Mouse (Mus musculus): ENCODE results near the gene Wfikkn1. TPM values are rescaled to one million over a fixed set of nuclear protein-coding genes. Genes with fewer than 3 reads are reported as not detected.

Wfikkn1 gene
- polyA plus RNA-seq, 1 experiment from 2014 or later: 0.60 TPM

DNA sequence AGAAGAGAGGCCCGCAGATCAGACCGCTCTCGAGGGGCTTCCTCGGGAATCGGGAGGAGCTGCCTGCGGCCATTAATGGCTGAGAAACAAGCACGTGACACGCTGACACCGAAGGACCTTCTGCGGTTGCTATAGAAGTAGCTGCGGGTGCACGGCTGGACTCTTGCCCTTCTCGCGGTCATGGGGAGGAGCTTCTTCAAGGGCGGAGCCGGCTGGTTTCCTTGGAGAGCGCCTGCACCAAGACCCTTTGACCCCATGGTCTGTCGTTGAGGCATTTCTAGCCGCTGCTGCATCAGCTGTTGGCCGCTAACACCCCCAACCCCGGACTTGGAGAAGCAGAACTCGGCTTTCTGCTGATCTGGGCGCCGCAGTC lies 47.4 kb downstream of the Wfikkn1 start, which contains the start of gene Stub1:
TSS of gene Stub1 (minus strand) at position 114 of the 373 bp plus-strand sequence.
- Histone ChIP-seq H3K9me3 (no peaks in the 10 kb centered on the region), H3K4me1 (peaks cover 83% of the 10 kb centered on the region), H3K4me3 (peak within 1 kb of the TSS; percentile 77), H3K27ac (replicated peaks) (peak within 1 kb of the TSS; percentile 95), H3K9ac (replicated peaks) (peak within 1 kb of the TSS; percentile 84), H3K4me2 (replicated peaks) (peak within 1 kb of the TSS; percentile 96), H3K27me3 (no peaks in the 10 kb centered on the region), H3K36me3 (peaks cover 30% of the 10 kb centered on the region)
- ATAC-seq (ENCODE audit: low FRiP score, low read depth): peak; percentile 59
- under 1% methylated on average over 24 of the region's 24 CpGs for WGBS

DNA sequence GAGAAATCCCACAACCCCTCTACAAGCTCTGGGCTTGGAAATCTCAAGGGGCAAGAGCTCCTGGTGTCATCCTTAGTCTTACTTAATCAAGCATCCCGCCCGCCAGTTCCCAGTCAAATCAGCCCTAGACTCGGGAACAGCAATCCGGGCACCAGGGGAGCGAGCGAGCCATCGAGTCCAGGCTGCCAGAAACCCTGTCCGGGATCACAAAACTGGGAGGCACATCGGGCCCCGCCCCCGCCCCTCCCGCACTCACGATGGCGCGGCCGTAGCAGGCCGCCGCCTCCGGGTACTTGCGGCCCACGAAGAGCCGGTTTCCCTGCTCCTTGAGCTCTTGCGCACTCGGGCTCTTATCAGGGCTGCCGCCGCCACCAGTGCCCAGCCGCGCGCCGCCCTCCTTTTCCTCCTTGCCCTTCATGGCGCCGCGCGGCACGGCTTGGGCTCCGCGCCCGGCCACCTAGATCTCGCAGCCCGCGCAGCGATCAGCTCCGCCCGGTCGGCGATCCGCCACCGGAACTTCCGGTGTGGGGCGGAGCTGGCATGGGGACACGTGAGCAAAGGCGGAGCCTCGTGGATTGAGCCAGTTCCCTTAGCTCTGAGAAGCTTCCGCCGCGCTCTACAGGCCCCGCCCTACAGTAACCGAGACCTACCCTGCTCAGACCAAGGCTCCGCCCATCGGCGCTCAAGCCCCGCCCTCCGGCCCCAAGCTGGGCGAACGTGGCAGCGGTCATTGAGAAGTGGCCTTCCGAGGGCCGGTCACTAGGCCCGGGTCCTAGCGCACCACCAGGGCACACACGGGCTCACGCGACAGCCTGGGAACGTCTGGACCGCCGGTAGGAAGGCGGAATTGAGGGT lies 48.0 kb downstream of the Wfikkn1 start:
- peak; percentile 89 for ATAC-seq (ENCODE audit: low FRiP score, low read depth)
- H3K36me3 ChIP-seq: peaks cover 29% of the 10 kb centered on the region
- WGBS: under 1% methylated on average over 77 of the region's 77 CpGs

DNA sequence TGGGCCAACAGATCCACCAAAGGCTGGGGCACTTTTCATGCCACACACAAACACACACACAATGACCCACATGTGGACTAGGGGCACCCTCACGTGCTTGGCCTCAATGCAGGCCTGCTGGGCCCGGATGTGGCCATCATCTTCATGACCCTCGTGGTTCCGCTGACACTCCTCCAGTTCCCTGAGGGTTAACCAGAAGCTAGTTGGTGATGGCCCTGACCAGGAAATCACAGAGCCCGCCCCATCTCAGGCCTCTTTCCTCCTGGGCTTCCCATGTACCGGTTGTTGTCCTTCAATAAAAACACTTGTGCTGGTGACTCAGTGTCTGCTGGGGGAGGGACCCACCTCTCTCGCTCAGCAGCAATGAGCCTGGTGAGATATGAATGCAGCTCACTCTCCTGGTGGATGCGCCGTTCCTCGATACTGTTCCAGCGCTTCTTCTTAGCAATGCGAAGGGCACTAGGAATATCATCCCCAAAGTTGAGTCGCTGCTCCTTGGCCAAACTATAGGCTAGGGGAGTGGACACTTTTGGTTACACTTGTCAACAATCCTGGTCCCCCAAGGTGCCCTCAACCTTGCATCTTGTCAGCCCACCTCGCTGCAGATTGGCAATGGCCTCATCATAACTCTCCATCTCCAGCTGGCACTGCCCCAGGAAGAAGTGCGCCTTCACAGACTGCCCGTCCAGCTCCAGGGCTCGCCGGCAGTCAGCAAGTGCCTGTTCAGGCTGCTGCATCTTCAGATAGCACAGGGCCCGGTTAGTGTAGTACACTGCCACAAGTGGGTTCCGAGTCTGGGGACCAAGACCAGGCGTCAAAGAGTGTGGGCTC lies 49.0 kb downstream of the Wfikkn1 start:
- peak overlapping the region; percentile 77 for H3K4me3 ChIP-seq
- H3K27ac ChIP-seq (replicated peaks): peak overlapping the region; percentile 4; the same call in 1 of the 2 replicates
- WGBS: 64% methylated on average over 21 of the region's 21 CpGs
- no peak for ATAC-seq (ENCODE audit: low FRiP score, low read depth)
- no peaks in the 10 kb centered on the region for H3K9me3 ChIP-seq
- H3K4me1 ChIP-seq: peaks cover 71% of the 10 kb centered on the region
- H3K4me2 ChIP-seq (replicated peaks): peak overlapping the region; percentile 96
- no peaks in the 10 kb centered on the region for H3K27me3 ChIP-seq
- peak overlapping the region; percentile 84 for H3K9ac ChIP-seq (replicated peaks)
- peaks cover 39% of the 10 kb centered on the region for H3K36me3 ChIP-seq

More for the DNA sequence above, 48.0 kb downstream of the Wfikkn1 start:
- peak overlapping the region; percentile 84 for H3K9ac ChIP-seq (replicated peaks)
- H3K27ac ChIP-seq (replicated peaks): peak overlapping the region; percentile 95
- H3K4me3 ChIP-seq: peak overlapping the region; percentile 77
- H3K27me3 ChIP-seq: no peaks in the 10 kb centered on the region
- no peaks in the 10 kb centered on the region for H3K9me3 ChIP-seq
- H3K4me1 ChIP-seq: peaks cover 81% of the 10 kb centered on the region
- peak overlapping the region; percentile 96 for H3K4me2 ChIP-seq (replicated peaks)

DNA sequence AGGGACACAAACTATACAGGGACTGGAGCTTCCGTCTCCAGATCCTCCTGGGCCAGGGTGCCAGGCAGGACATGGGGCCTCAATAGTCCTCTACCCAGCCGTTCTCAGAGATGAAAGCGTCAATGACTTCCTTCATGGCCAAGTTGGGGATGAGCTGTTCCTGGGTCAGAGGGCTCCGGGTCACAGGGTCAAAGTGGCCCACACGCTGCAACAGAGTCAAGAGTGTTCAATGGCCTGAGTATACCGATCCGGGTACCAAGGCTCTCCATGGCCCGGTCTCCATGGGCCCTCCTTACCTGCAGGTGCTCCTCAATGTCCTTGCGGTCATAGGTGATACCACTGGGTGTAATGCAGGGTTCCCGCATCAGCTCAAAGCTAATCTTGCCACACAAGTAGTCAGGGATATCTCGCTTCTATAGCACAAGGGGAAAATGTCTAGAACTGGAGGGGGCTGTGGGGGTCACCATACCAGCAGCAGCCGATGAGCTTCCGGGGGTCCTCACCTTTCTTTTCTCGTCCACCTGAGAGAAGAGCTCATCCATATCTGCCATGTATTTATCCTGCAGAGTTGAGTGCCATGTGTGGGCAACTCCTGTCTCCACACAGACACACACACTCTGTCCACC lies 49.7 kb downstream of the Wfikkn1 start:
- no peak overlapping the region for H3K9ac ChIP-seq (replicated peaks)
- peaks cover 46% of the 10 kb centered on the region for H3K36me3 ChIP-seq
- no peak overlapping the region for H3K27ac ChIP-seq (replicated peaks)
- H3K27me3 ChIP-seq: no peaks in the 10 kb centered on the region
- ATAC-seq (ENCODE audit: low FRiP score, low read depth): no peak
- H3K4me1 ChIP-seq: peaks cover 63% of the 10 kb centered on the region
- WGBS: 88% methylated on average over 14 of the region's 14 CpGs
- peak overlapping the region; percentile 96 for H3K4me2 ChIP-seq (replicated peaks)
- H3K4me3 ChIP-seq: peak overlapping the region; percentile 77; the same call in 1 of the 2 replicates
- H3K9me3 ChIP-seq: no peaks in the 10 kb centered on the region

DNA sequence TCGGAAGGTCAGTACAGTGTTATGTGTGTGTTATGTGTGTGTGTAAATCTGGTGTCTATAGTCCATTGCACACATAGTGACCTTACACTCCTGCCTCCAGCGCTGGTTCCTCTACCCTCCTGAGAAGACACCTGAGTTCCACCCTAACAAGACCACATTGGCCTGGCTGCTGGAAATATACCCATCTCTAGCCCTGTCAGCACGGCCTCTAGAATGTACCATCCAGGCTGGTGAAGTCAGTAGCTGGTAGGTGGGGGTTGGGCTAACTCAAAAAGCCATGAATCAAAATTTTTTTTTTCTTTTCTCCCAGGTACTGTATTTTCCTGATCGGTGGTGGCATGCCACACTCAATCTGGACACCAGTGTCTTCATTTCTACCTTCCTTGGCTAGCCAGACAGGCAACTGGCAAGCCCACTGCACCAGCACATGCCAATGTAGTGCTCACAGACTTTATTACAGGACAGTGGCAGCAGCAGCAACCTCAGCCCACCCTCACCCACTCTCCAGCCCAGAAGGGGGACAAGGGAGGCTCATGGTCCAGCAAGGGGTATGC lies 50.4 kb downstream of the Wfikkn1 start:
- Histone ChIP-seq H3K27me3 (no peaks in the 10 kb centered on the region), H3K36me3 (peaks cover 50% of the 10 kb centered on the region), H3K27ac (replicated peaks) (no peak overlapping the region), H3K4me1 (peaks cover 63% of the 10 kb centered on the region), H3K4me2 (replicated peaks) (peak overlapping the region; percentile 84), H3K4me3 (peak overlapping the region; percentile 67; the same call in 1 of the 2 replicates), H3K9me3 (no peaks in the 10 kb centered on the region), H3K9ac (replicated peaks) (peak overlapping the region; percentile 84; the same call in 1 of the 2 replicates)
- 89% methylated on average over 4 of the region's 4 CpGs for WGBS
- no peak for ATAC-seq (ENCODE audit: low FRiP score, low read depth)

DNA sequence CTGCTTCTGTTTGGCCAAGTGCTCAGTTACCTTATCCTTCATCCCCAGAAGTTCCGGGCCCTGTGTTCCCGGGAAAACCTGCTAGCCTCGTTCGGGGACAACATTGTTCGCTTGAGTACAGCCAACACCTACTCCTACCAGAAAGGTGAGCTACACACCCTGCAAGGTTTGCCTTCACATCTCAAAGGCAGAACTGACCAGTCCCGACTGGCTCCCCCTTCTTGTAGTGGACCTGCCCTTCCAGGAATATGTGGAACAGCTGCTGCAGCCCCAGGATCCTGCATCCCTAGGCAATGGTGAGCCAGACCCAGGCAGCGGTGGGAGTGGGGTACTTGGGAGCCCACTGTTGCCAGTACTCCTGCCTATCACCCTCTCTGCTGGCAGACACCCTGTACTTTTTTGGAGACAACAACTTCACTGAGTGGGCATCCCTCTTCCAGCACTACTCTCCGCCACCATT lies 51.1 kb downstream of the Wfikkn1 start:
- WGBS: 47% methylated on average over 8 of the region's 8 CpGs
- Histone ChIP-seq H3K9me3 (no peaks in the 10 kb centered on the region), H3K9ac (replicated peaks) (peak overlapping the region; percentile 84), H3K27ac (replicated peaks) (peak overlapping the region; percentile 91), H3K27me3 (no peaks in the 10 kb centered on the region), H3K36me3 (peaks cover 46% of the 10 kb centered on the region), H3K4me3 (peak overlapping the region; percentile 67), H3K4me2 (replicated peaks) (peak overlapping the region; percentile 84), H3K4me1 (peaks cover 63% of the 10 kb centered on the region)
- no peak for ATAC-seq (ENCODE audit: low FRiP score, low read depth)

DNA sequence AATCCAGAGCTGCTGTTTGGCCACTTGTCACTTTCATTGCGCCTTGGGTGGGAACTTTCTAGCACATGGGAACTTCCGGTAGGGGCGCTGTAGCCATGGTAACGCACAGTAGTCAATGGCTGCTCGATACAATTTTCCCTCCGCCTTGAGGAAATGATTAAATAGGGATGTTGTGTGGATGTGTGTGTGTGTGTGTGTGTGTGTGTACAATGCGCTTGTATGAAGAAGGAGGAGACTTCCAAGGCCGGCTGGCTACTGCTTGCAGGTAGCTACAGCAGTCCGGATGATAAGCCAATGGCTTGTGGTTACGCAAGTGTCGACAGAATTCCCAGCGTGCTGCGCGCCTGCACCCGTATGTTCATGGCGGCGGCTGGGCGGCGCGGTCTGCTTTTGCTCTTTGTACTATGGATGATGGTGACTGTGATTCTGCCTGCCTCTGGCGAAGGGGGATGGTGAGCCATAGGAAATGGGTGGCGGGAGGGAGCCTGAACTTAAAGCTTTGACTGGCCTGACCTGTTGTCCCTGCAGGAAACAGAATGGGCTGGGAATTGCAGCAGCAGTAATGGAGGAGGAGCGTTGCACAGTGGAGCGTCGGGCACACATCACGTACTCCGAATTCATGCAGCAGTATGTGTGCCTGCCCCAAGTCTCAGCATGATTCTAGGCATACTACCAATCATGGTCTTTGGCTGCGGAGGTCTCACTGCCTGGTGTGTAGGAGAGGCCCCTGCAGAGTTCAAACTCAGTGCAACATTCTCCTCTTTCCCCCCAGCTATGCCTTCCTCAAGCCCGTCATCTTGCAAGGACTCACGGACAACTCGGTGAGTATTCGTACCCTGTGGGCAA lies 51.7 kb downstream of the Wfikkn1 start, which contains the start of gene Jmjd8:
TSS of gene Jmjd8 (plus strand) at position 156 of the 846 bp plus-strand sequence.
- H3K9me3 ChIP-seq: no peaks in the 10 kb centered on the region
- peak within 1 kb of the TSS; percentile 67 for H3K4me3 ChIP-seq
- H3K4me1 ChIP-seq: peaks cover 63% of the 10 kb centered on the region
- H3K9ac ChIP-seq (replicated peaks): peak within 1 kb of the TSS; percentile 84
- peak within 1 kb of the TSS; percentile 91 for H3K27ac ChIP-seq (replicated peaks)
- H3K27me3 ChIP-seq: no peaks in the 10 kb centered on the region
- H3K4me2 ChIP-seq (replicated peaks): peak within 1 kb of the TSS; percentile 84
- ATAC-seq (ENCODE audit: low FRiP score, low read depth): peak; percentile 42
- H3K36me3 ChIP-seq: peaks cover 46% of the 10 kb centered on the region
- WGBS: under 1% methylated on average over 32 of the region's 32 CpGs

DNA sequence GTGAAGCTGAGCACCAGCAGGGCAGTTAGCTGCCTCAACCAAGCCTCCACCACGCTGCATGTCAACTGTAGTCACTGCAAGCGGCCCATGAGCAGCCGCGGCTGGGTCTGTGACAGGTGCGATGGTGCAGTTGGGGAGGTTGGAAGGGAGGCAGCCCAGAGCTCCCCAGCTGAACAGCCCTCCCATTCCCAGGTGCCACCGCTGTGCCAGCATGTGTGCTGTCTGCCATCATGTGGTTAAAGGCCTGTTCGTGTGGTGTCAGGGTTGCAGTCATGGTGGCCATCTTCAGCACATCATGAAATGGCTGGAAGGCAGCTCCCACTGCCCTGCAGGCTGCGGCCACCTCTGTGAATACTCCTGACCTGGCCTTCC lies 52.4 kb downstream of the Wfikkn1 start:
- H3K9ac ChIP-seq (replicated peaks): peak overlapping the region; percentile 84; the same call in 1 of the 2 replicates
- H3K4me3 ChIP-seq: peak overlapping the region; percentile 67
- H3K27me3 ChIP-seq: no peaks in the 10 kb centered on the region
- peaks cover 46% of the 10 kb centered on the region for H3K36me3 ChIP-seq
- peaks cover 60% of the 10 kb centered on the region for H3K4me1 ChIP-seq
- H3K4me2 ChIP-seq (replicated peaks): peak overlapping the region; percentile 84
- H3K27ac ChIP-seq (replicated peaks): peak overlapping the region; percentile 91
- no peaks in the 10 kb centered on the region for H3K9me3 ChIP-seq
- WGBS: 83% methylated on average over 8 of the region's 8 CpGs
- no peak for ATAC-seq (ENCODE audit: low FRiP score, low read depth)

All from midbrain, embryonic 12.5 days (tissue).